Mouse (Mus musculus) heart, postnatal 0 days (tissue): ENCODE data around the gene Zfp598.

ENCODE experiments used
- CTCF ChIP-seq: IDR thresholded peaks from 2 replicates; pipeline ENCODE4 v1.5.1; 2016; ENCODE audit warnings: antibody characterized with exemption, control low read depth, low read depth
- EP300 ChIP-seq: IDR thresholded peaks from 2 replicates; pipeline ENCODE4 v1.6.1; 2016; ENCODE audit warnings: antibody characterized with exemption, low read depth

- no peak for TF ChIP-seq EP300
- no peak for TF ChIP-seq CTCF
Observed at GRCm38 (mm10) chr17:24677500-24678080, 8.1 kb downstream of the Zfp598 start.
